Mouse (Mus musculus): ENCODE data around the gene Plekhf1. TPM values are rescaled to one million over a fixed set of nuclear protein-coding genes. Genes with fewer than 3 reads are reported as not detected.

Plekhf1 gene
- polyA plus RNA-seq, 1 experiment from 2014 or later: 1.5 TPM

GRCm38 (mm10) chr7:38184418-38184745 lies 43.4 kb downstream of the Plekhf1 start:
- DNase-seq (ENCODE audit: low spot score, missing footprints) (no peak), ATAC-seq (ENCODE audit: low FRiP score) (peak; percentile 1; the same call in 1 of the 2 replicates)
- WGBS: 85% methylated on average over 1 of the region's 1 CpGs
- H3K4me3 ChIP-seq (ENCODE audit: low read depth, low read length): peak overlapping the region; percentile 45
- no peaks in the 10 kb centered on the region for H3K9me3 ChIP-seq (ENCODE audit: control insufficient read depth, low read length)
- H3K27me3 ChIP-seq (ENCODE audit: control insufficient read depth, insufficient read depth, low read length): no peaks in the 10 kb centered on the region
- H3K27ac ChIP-seq (ENCODE audit: low read depth, low read length): no peak overlapping the region
- H3K36me3 ChIP-seq (ENCODE audit: control insufficient read depth, insufficient read depth, low read length): no peaks in the 10 kb centered on the region
- peak overlapping the region; percentile 63 for H3K9ac ChIP-seq (ENCODE audit: low read length)
- H3K4me2 ChIP-seq: peak overlapping the region; percentile 93
- peaks cover 7% of the 10 kb centered on the region for H3K4me1 ChIP-seq (ENCODE audit: control insufficient read depth, insufficient read depth, low read length)

- peak overlapping the region; percentile 45 for H3K4me3 ChIP-seq (ENCODE audit: low read depth, low read length)
- peak; percentile 99 for DNase-seq (ENCODE audit: low spot score, missing footprints)
- peak overlapping the region; percentile 63 for H3K9ac ChIP-seq (ENCODE audit: low read length)
- peak overlapping the region; percentile 6; the same call in 1 of the 2 replicates for H3K27ac ChIP-seq (ENCODE audit: low read depth, low read length)
- peak; percentile 93 for ATAC-seq (ENCODE audit: low FRiP score)
- H3K27me3 ChIP-seq (ENCODE audit: control insufficient read depth, insufficient read depth, low read length): no peaks in the 10 kb centered on the region
- H3K4me1 ChIP-seq (ENCODE audit: control insufficient read depth, insufficient read depth, low read length): peaks cover 7% of the 10 kb centered on the region
- no peaks in the 10 kb centered on the region for H3K9me3 ChIP-seq (ENCODE audit: control insufficient read depth, low read length)
- peak overlapping the region; percentile 93 for H3K4me2 ChIP-seq
- WGBS: 5% methylated on average over 36 of the region's 36 CpGs
- H3K36me3 ChIP-seq (ENCODE audit: control insufficient read depth, insufficient read depth, low read length): no peaks in the 10 kb centered on the region
Measured at GRCm38 (mm10) chr7:38183709-38184417, 44.0 kb downstream of the Plekhf1 start.

- 3% methylated on average over 28 of the region's 28 CpGs for WGBS
- DNase-seq (ENCODE audit: low spot score, missing footprints): peak; percentile 94
- Histone ChIP-seq H3K36me3 (ENCODE audit: control insufficient read depth, insufficient read depth, low read length) (no peaks in the 10 kb centered on the region), H3K4me2 (peak within 1 kb of the TSS; percentile 93), H3K27me3 (ENCODE audit: control insufficient read depth, insufficient read depth, low read length) (no peaks in the 10 kb centered on the region), H3K4me1 (ENCODE audit: control insufficient read depth, insufficient read depth, low read length) (peaks cover 7% of the 10 kb centered on the region), H3K9ac (ENCODE audit: low read length) (peak within 1 kb of the TSS; percentile 63), H3K27ac (ENCODE audit: low read depth, low read length) (peak within 1 kb of the TSS; percentile 6; the same call in 1 of the 2 replicates), H3K4me3 (ENCODE audit: low read depth, low read length) (peak within 1 kb of the TSS; percentile 45), H3K9me3 (ENCODE audit: control insufficient read depth, low read length) (no peaks in the 10 kb centered on the region)
- ATAC-seq (ENCODE audit: low FRiP score): peak; percentile 58
Measured at GRCm38 (mm10) chr7:38182962-38183687, 44.7 kb downstream of the Plekhf1 start, which contains the start of gene 1600014C10Rik. Gene 1600014C10Rik, plus strand, starts transcription at chr7:38183217.

- ATAC-seq (ENCODE audit: low FRiP score): peak; percentile 36; the same call in 1 of the 2 replicates
- Histone ChIP-seq H3K9ac (ENCODE audit: low read length) (no peak overlapping the region), H3K9me3 (ENCODE audit: control insufficient read depth, low read length) (no peaks in the 10 kb centered on the region), H3K4me2 (peak overlapping the region; percentile 93), H3K27ac (ENCODE audit: low read depth, low read length) (no peak overlapping the region), H3K4me3 (ENCODE audit: low read depth, low read length) (0 out of 2 replicates have a peak overlapping the region, but pooled peaks have one; percentile 45), H3K4me1 (ENCODE audit: control insufficient read depth, insufficient read depth, low read length) (peaks cover 7% of the 10 kb centered on the region), H3K36me3 (ENCODE audit: control insufficient read depth, insufficient read depth, low read length) (no peaks in the 10 kb centered on the region), H3K27me3 (ENCODE audit: control insufficient read depth, insufficient read depth, low read length) (no peaks in the 10 kb centered on the region)
- DNase-seq (ENCODE audit: low spot score, missing footprints): peak; percentile 99
- 0% methylated on average over 11 of the region's 11 CpGs for WGBS
Measured at GRCm38 (mm10) chr7:38182596-38182961, 45.2 kb downstream of the Plekhf1 start.

GRCm38 (mm10) chr7:38181366-38181765 lies 46.5 kb downstream of the Plekhf1 start:
- H3K9ac ChIP-seq (ENCODE audit: low read length): no peak overlapping the region
- H3K36me3 ChIP-seq (ENCODE audit: control insufficient read depth, insufficient read depth, low read length): no peaks in the 10 kb centered on the region
- WGBS: 83% methylated on average over 2 of the region's 2 CpGs
- H3K4me2 ChIP-seq: no peak overlapping the region
- DNase-seq (ENCODE audit: low spot score, missing footprints): no peak
- H3K27ac ChIP-seq (ENCODE audit: low read depth, low read length): no peak overlapping the region
- H3K4me1 ChIP-seq (ENCODE audit: control insufficient read depth, insufficient read depth, low read length): peaks cover 7% of the 10 kb centered on the region
- no peak overlapping the region for H3K4me3 ChIP-seq (ENCODE audit: low read depth, low read length)
- no peaks in the 10 kb centered on the region for H3K9me3 ChIP-seq (ENCODE audit: control insufficient read depth, low read length)
- ATAC-seq (ENCODE audit: low FRiP score): no peak
- no peaks in the 10 kb centered on the region for H3K27me3 ChIP-seq (ENCODE audit: control insufficient read depth, insufficient read depth, low read length)

- no peaks in the 10 kb centered on the region for H3K27me3 ChIP-seq (ENCODE audit: control insufficient read depth, insufficient read depth, low read length)
- peaks cover 8% of the 10 kb centered on the region for H3K4me1 ChIP-seq (ENCODE audit: control insufficient read depth, insufficient read depth, low read length)
- no peak overlapping the region for H3K27ac ChIP-seq (ENCODE audit: low read depth, low read length)
- no peaks in the 10 kb centered on the region for H3K36me3 ChIP-seq (ENCODE audit: control insufficient read depth, insufficient read depth, low read length)
- DNase-seq (ENCODE audit: low spot score, missing footprints): no peak
- WGBS: 79% methylated on average over 3 of the region's 3 CpGs
- no peak overlapping the region for H3K4me3 ChIP-seq (ENCODE audit: low read depth, low read length)
- H3K4me2 ChIP-seq: no peak overlapping the region
- H3K9me3 ChIP-seq (ENCODE audit: control insufficient read depth, low read length): no peaks in the 10 kb centered on the region
- ATAC-seq (ENCODE audit: low FRiP score): no peak
- H3K9ac ChIP-seq (ENCODE audit: low read length): no peak overlapping the region
Measured at GRCm38 (mm10) chr7:38179896-38180295, 47.9 kb downstream of the Plekhf1 start.

- WGBS: 81% methylated on average over 3 of the region's 3 CpGs
- H3K27me3 ChIP-seq (ENCODE audit: control insufficient read depth, insufficient read depth, low read length): no peaks in the 10 kb centered on the region
- no peak for DNase-seq (ENCODE audit: low spot score, missing footprints)
Measured at GRCm38 (mm10) chr7:38176056-38176455, 51.8 kb downstream of the Plekhf1 start.

GRCm38 (mm10) chr7:38174321-38175148 lies 53.3 kb downstream of the Plekhf1 start:
- H3K4me2 ChIP-seq: peak overlapping the region; percentile 50
- DNase-seq (ENCODE audit: low spot score, missing footprints): peak; percentile 94
- peak overlapping the region; percentile 62 for H3K27ac ChIP-seq (ENCODE audit: low read depth, low read length)
- H3K27me3 ChIP-seq (ENCODE audit: control insufficient read depth, insufficient read depth, low read length): no peaks in the 10 kb centered on the region
- peak overlapping the region; percentile 82 for H3K9ac ChIP-seq (ENCODE audit: low read length)
- H3K36me3 ChIP-seq (ENCODE audit: control insufficient read depth, insufficient read depth, low read length): no peaks in the 10 kb centered on the region
- peak; percentile 87 for ATAC-seq (ENCODE audit: low FRiP score)
- H3K4me1 ChIP-seq (ENCODE audit: control insufficient read depth, insufficient read depth, low read length): peaks cover 11% of the 10 kb centered on the region
- no peaks in the 10 kb centered on the region for H3K9me3 ChIP-seq (ENCODE audit: control insufficient read depth, low read length)
- H3K4me3 ChIP-seq (ENCODE audit: low read depth, low read length): peak overlapping the region; percentile 22; the same call in 1 of the 2 replicates
- WGBS: 7% methylated on average over 31 of the region's 31 CpGs

More at GRCm38 (mm10) chr7:38176056-38176455, 51.8 kb downstream of the Plekhf1 start:
- no peaks in the 10 kb centered on the region for H3K9me3 ChIP-seq (ENCODE audit: control insufficient read depth, low read length)
- H3K4me2 ChIP-seq: no peak overlapping the region
- H3K36me3 ChIP-seq (ENCODE audit: control insufficient read depth, insufficient read depth, low read length): no peaks in the 10 kb centered on the region
- peaks cover 11% of the 10 kb centered on the region for H3K4me1 ChIP-seq (ENCODE audit: control insufficient read depth, insufficient read depth, low read length)
- H3K4me3 ChIP-seq (ENCODE audit: low read depth, low read length): no peak overlapping the region
- no peak overlapping the region for H3K9ac ChIP-seq (ENCODE audit: low read length)
- H3K27ac ChIP-seq (ENCODE audit: low read depth, low read length): no peak overlapping the region
- no peak for ATAC-seq (ENCODE audit: low FRiP score)

Data from midbrain, embryonic 11.5 days (tissue).